Mouse (Mus musculus): Measurements from ENCODE around the gene Cebpg. TPM values are rescaled to one million over a fixed set of nuclear protein-coding genes. Genes with fewer than 3 reads are reported as not detected.
A peak's percentile ranks its signal among the peaks of the same experiment; 100 is the strongest.

Cebpg gene
- polyA plus RNA-seq, 1 experiment = 4.2 TPM

- DNase-seq (ENCODE audit: low read depth in 1 of 2, low spot score in 2 of 2) = no peak
- Histone ChIP-seq H3K27ac (ENCODE audit: insufficient read depth, low read length) (no peak overlapping the region), H3K4me3 (ENCODE audit: extremely low read depth, insufficient read depth, insufficient read length) (no peak overlapping the region), H3K4me1 (ENCODE audit: control insufficient read depth, insufficient read depth, insufficient read length) (no peaks in the 10 kb centered on the region), H3K36me3 (ENCODE audit: control insufficient read depth, insufficient read depth, low read length) (no peaks in the 10 kb centered on the region), H3K27me3 (ENCODE audit: control insufficient read depth, insufficient read depth, low read length) (no peaks in the 10 kb centered on the region)
- TF ChIP-seq POLR2A (IDR thresholded peaks at IDR 0.05; ENCODE audit: low read depth, low read length) (no peak), CTCF (IDR thresholded peaks at IDR 0.05; ENCODE audit: extremely low read depth, insufficient read depth, insufficient read length, insufficient replicate concordance) (no peak)
- WGBS = 77% methylated on average over 14 of the region's 14 CpGs
These were observed 8.2 kb upstream of the Cebpg start for GRCm38 (mm10) chr7:35064286-35065258.

DNA sequence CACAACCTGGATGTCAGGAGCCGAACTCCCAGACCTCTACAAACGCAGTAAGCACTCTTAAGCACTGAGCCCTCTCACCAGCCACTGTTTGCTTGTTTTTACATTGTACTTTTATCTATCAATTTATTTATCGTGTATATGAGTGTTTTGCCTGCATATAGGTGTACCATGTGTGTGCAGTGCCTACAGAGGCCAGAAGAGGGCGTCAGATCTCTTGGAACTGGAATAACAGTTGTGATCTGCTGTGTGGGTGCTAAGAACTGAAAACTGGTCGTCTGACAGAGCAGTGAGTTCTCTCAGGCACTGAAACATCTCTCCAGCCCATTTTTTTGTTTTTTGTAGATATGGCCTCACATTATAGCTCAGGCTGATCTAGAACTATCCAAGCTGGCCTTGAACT, 3.1 kb upstream of the Cebpg start:
- WGBS = 85% methylated on average over 5 of the region's 5 CpGs

DNA sequence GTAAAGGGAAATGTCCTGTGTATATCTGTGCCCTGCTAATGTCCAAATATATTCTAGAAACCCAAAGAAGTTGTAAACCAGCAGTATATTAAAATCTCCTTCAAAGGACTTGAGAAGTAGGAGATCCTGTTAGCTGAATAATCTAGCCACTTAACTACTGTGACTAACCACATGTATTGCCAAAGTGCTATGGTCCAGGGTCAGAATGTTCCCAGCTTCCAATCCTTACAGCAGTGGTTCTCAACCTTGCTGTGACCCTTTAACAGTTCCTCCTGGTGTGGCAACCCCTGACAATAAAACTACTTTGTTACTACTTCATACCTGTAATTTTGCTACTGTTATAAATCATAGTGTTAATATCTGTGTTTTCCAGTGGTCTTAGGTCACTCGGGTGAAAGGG, 2.0 kb upstream of the Cebpg start:
- no peak for DNase-seq (ENCODE audit: low read depth in 1 of 2, low spot score in 2 of 2)
- TF ChIP-seq POLR2A (IDR thresholded peaks at IDR 0.05; ENCODE audit: low read depth, low read length) = no peak
- TF ChIP-seq CTCF (IDR thresholded peaks at IDR 0.05; ENCODE audit: extremely low read depth, insufficient read depth, insufficient read length, insufficient replicate concordance) = no peak
- Histone ChIP-seq H3K36me3 (ENCODE audit: control insufficient read depth, insufficient read depth, low read length) (no peaks in the 10 kb centered on the region), H3K27ac (ENCODE audit: insufficient read depth, low read length) (no peak overlapping the region), H3K4me1 (ENCODE audit: control insufficient read depth, insufficient read depth, insufficient read length) (peaks cover 8% of the 10 kb centered on the region; the same call in 1 of the 2 replicates), H3K4me3 (ENCODE audit: extremely low read depth, insufficient read depth, insufficient read length) (no peak overlapping the region), H3K27me3 (ENCODE audit: control insufficient read depth, insufficient read depth, low read length) (no peaks in the 10 kb centered on the region)
- whole genome bisulfite sequencing = 77% methylated on average over 1 of the region's 1 CpGs

More for the DNA sequence above, 3.1 kb upstream of the Cebpg start:
- Histone ChIP-seq H3K4me3 (ENCODE audit: extremely low read depth, insufficient read depth, insufficient read length) (no peak overlapping the region), H3K4me1 (ENCODE audit: control insufficient read depth, insufficient read depth, insufficient read length) (peaks cover 8% of the 10 kb centered on the region; the same call in 1 of the 2 replicates), H3K36me3 (ENCODE audit: control insufficient read depth, insufficient read depth, low read length) (no peaks in the 10 kb centered on the region), H3K27ac (ENCODE audit: insufficient read depth, low read length) (no peak overlapping the region), H3K27me3 (ENCODE audit: control insufficient read depth, insufficient read depth, low read length) (no peaks in the 10 kb centered on the region)
- DNase-seq (ENCODE audit: low read depth in 1 of 2, low spot score in 2 of 2) = no peak
- TF ChIP-seq CTCF (IDR thresholded peaks at IDR 0.05; ENCODE audit: extremely low read depth, insufficient read depth, insufficient read length, insufficient replicate concordance) = no peak
- TF ChIP-seq POLR2A (IDR thresholded peaks at IDR 0.05; ENCODE audit: low read depth, low read length) = no peak

DNA sequence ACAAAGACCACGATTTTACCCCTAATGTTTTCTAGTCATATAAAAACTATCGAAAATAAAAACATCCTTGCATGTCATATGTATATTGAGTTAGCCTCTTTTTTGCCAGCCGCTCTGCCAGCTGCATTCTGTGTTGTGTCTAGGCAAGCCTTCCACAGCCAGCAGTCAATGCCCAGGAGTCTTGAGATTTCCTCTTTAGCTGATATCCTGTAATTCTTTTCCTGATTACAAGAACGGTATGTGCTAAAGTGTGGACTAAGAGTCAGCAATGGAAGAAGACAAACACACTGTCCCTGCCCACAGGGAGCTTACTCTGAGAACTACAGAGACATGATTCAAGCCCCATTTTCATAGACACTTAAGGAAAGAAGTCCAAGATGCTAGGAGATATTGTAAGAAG, 1.2 kb upstream of the Cebpg start:
- TF ChIP-seq POLR2A (IDR thresholded peaks at IDR 0.05; ENCODE audit: low read depth, low read length) (no peak), CTCF (IDR thresholded peaks at IDR 0.05; ENCODE audit: extremely low read depth, insufficient read depth, insufficient read length, insufficient replicate concordance) (no peak)
- WGBS = 73% methylated on average over 4 of the region's 4 CpGs

GRCm38 (mm10) chr7:35056999-35057398, 626 bp upstream of the Cebpg start:
- Histone ChIP-seq H3K4me3 (ENCODE audit: extremely low read depth, insufficient read depth, insufficient read length) (peak overlapping the region; percentile 50), H3K27ac (ENCODE audit: insufficient read depth, low read length) (peak overlapping the region; percentile 67), H3K27me3 (ENCODE audit: control insufficient read depth, insufficient read depth, low read length) (no peaks in the 10 kb centered on the region), H3K4me1 (ENCODE audit: control insufficient read depth, insufficient read depth, insufficient read length) (peaks cover 8% of the 10 kb centered on the region; the same call in 1 of the 2 replicates), H3K36me3 (ENCODE audit: control insufficient read depth, insufficient read depth, low read length) (no peaks in the 10 kb centered on the region)
- TF ChIP-seq CTCF (IDR thresholded peaks at IDR 0.05; ENCODE audit: extremely low read depth, insufficient read depth, insufficient read length, insufficient replicate concordance) (no peak), POLR2A (IDR thresholded peaks at IDR 0.05; ENCODE audit: low read depth, low read length) (no peak)
- WGBS = 1% methylated on average over 10 of the region's 10 CpGs
- peak in 1 of 2 experiments; percentile 21 for DNase-seq (ENCODE audit: low read depth in 1 of 2, low spot score in 2 of 2)

More for the DNA sequence above, 1.2 kb upstream of the Cebpg start:
- peaks cover 8% of the 10 kb centered on the region; the same call in 1 of the 2 replicates for H3K4me1 ChIP-seq (ENCODE audit: control insufficient read depth, insufficient read depth, insufficient read length)
- no peaks in the 10 kb centered on the region for H3K36me3 ChIP-seq (ENCODE audit: control insufficient read depth, insufficient read depth, low read length)
- H3K27ac ChIP-seq (ENCODE audit: insufficient read depth, low read length) = no peak overlapping the region; the same call in 1 of the 2 replicates
- no peaks in the 10 kb centered on the region for H3K27me3 ChIP-seq (ENCODE audit: control insufficient read depth, insufficient read depth, low read length)
- H3K4me3 ChIP-seq (ENCODE audit: extremely low read depth, insufficient read depth, insufficient read length) = no peak overlapping the region
- no peak for DNase-seq (ENCODE audit: low read depth in 1 of 2, low spot score in 2 of 2)

- Histone ChIP-seq H3K27me3 (ENCODE audit: control insufficient read depth, insufficient read depth, low read length) (no peaks in the 10 kb centered on the region), H3K4me3 (ENCODE audit: extremely low read depth, insufficient read depth, insufficient read length) (peak overlapping the region; percentile 72), H3K27ac (ENCODE audit: insufficient read depth, low read length) (peak overlapping the region; percentile 81), H3K4me1 (ENCODE audit: control insufficient read depth, insufficient read depth, insufficient read length) (peaks cover 8% of the 10 kb centered on the region; the same call in 1 of the 2 replicates), H3K36me3 (ENCODE audit: control insufficient read depth, insufficient read depth, low read length) (no peaks in the 10 kb centered on the region)
- TF ChIP-seq CTCF (IDR thresholded peaks at IDR 0.05; ENCODE audit: extremely low read depth, insufficient read depth, insufficient read length, insufficient replicate concordance) (no peak), POLR2A (IDR thresholded peaks at IDR 0.05; ENCODE audit: low read depth, low read length) (no peak)
- WGBS = under 1% methylated on average over 65 of the region's 77 CpGs
- DNase-seq (ENCODE audit: low read depth in 1 of 2, low spot score in 2 of 2) = no peak
These were observed 546 bp downstream of the Cebpg start for GRCm38 (mm10) chr7:35055619-35056435.
